Mouse (Mus musculus) forebrain, embryonic 13.5 days (tissue): ENCODE data around the gene Lpar3. TPM values are rescaled to one million over a fixed set of nuclear protein-coding genes. Genes with fewer than 3 reads are reported as not detected.
"Not testable (repeated sequence)": the region's sequence is repeated elsewhere in the genome, so short reads cannot be mapped to it uniquely, and the experiment has no call there.

Source experiments
- ATAC-seq: fragments of 200-750 bp; cut with Nextera tagmentation; 2 replicates; pipeline ENCODE4 v1.8.0; 2017
- H3K27ac ChIP-seq: fragments of 300-500 bp; sonication (generic); 2 replicates; pipeline ENCODE4 v1.5.1; 2015; ENCODE audit warnings: inconsistent platforms, mild to moderate bottlenecking, moderate library complexity
- H3K27me3 ChIP-seq: fragments of 300-500 bp; sonication (generic); 2 replicates; pipeline ENCODE4 v1.6.1; 2015; ENCODE audit warnings: mild to moderate bottlenecking, inconsistent platforms
- H3K36me3 ChIP-seq: fragments of 300-500 bp; sonication (generic); 2 replicates; pipeline ENCODE4 v1.6.1; 2015; ENCODE audit warnings: mild to moderate bottlenecking, inconsistent platforms; ENCODE audit not compliant: poor library complexity, severe bottlenecking
- H3K4me1 ChIP-seq: fragments of 300-500 bp; sonication (generic); 2 replicates; pipeline ENCODE4 v1.6.1; 2015; ENCODE audit warnings: inconsistent platforms
- H3K4me2 ChIP-seq: fragments of 300-500 bp; sonication (generic); 2 replicates; pipeline ENCODE4 v1.6.1; 2015; ENCODE audit warnings: inconsistent platforms, mild to moderate bottlenecking, moderate library complexity
- H3K4me3 ChIP-seq: fragments of 300-500 bp; sonication (generic); 2 replicates; pipeline ENCODE4 v1.5.1; 2015; ENCODE audit warnings: mild to moderate bottlenecking, inconsistent platforms
- H3K9ac ChIP-seq: fragments of 300-500 bp; sonication (generic); 2 replicates; pipeline ENCODE4 v1.6.1; 2015; ENCODE audit warnings: mild to moderate bottlenecking, inconsistent platforms
- H3K9me3 ChIP-seq: fragments of 300-500 bp; sonication (generic); replicated peaks from 2 replicates; pipeline ENCODE4 v1.6.1; 2016; ENCODE audit warnings: inconsistent platforms
- WGBS: fragments of 180-500 bp; shearing (Covaris S2); methylation state at CpG from one replicate; pipeline ENCODE4 v1.1.7; 2015; 5-methylcytosine and 5-hydroxymethylcytosine counted together
- polyA plus RNA-seq: library from polyadenylated mRNA; unstranded; fragments of >200 nt; fragmentation: Nextera tagmentation; extraction: Ambion mirVana; gene quantifications from 2 replicates; pipeline ENCODE4 v1.2.1, GENCODE M21; 2015

The Lpar3 gene
- polyA plus RNA-seq, 1 experiment from 2014 or later = 0.06 TPM

- no peaks in the 10 kb centered on the region for H3K36me3 ChIP-seq
- no peak overlapping the region for H3K4me3 ChIP-seq
- WGBS = 57% methylated on average over 6 of the region's 6 CpGs
- no peak overlapping the region for H3K27ac ChIP-seq
- H3K4me1 ChIP-seq = no peaks in the 10 kb centered on the region
- no peaks in the 10 kb centered on the region for H3K27me3 ChIP-seq
- no peak overlapping the region for H3K4me2 ChIP-seq
- no peaks in the 10 kb centered on the region for H3K9me3 ChIP-seq
- no peak overlapping the region for H3K9ac ChIP-seq
- ATAC-seq = no peak
These were observed 24.5 kb upstream of the Lpar3 start for GRCm38 (mm10) chr3:146196301-146196700.

GRCm38 (mm10) chr3:146196780-146197743 lies 23.7 kb upstream of the Lpar3 start:
- Histone ChIP-seq H3K9me3 (no peaks in the 10 kb centered on the region), H3K27ac (no peak overlapping the region), H3K4me2 (no peak overlapping the region), H3K27me3 (no peaks in the 10 kb centered on the region), H3K36me3 (no peaks in the 10 kb centered on the region), H3K4me3 (no peak overlapping the region), H3K4me1 (no peaks in the 10 kb centered on the region), H3K9ac (no peak overlapping the region)
- no peak for ATAC-seq
- 90% methylated on average over 17 of the region's 17 CpGs for WGBS

DNA sequence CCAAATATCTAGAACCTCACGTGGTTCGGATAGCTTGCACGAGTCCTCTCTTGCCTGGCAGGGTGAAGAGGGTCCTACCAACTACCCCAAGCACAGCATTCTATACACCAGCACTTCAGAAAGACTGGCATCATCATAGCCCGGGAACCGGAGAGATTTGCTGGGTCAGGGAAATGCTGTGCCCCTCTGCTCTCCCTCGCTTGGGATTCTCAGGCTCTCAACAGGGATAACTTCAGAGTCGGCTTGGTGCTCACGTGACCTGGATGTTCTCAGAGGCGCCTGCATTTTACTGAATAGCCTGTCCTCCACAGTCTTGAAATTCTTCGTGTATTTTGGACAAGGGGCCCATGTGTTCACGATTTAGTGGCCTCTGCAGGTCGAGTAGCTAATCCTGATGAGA lies 23.0 kb upstream of the Lpar3 start:
- 89% methylated on average over 12 of the region's 12 CpGs for WGBS
- H3K27me3 ChIP-seq = no peaks in the 10 kb centered on the region
- H3K36me3 ChIP-seq = no peaks in the 10 kb centered on the region
- no peak overlapping the region for H3K9ac ChIP-seq
- no peak overlapping the region for H3K27ac ChIP-seq
- H3K4me2 ChIP-seq = no peak overlapping the region
- H3K4me1 ChIP-seq = no peaks in the 10 kb centered on the region
- no peak for ATAC-seq
- H3K9me3 ChIP-seq = no peaks in the 10 kb centered on the region
- no peak overlapping the region for H3K4me3 ChIP-seq

- 87% methylated on average over 11 of the region's 11 CpGs for WGBS
- ATAC-seq = no peak
- H3K4me2 ChIP-seq = no peak overlapping the region
- H3K9me3 ChIP-seq = no peaks in the 10 kb centered on the region
- no peak overlapping the region for H3K4me3 ChIP-seq
- no peak overlapping the region for H3K27ac ChIP-seq
- H3K36me3 ChIP-seq = no peaks in the 10 kb centered on the region
- no peaks in the 10 kb centered on the region for H3K4me1 ChIP-seq
- no peak overlapping the region for H3K9ac ChIP-seq
- no peaks in the 10 kb centered on the region for H3K27me3 ChIP-seq
These were observed 21.8 kb upstream of the Lpar3 start for GRCm38 (mm10) chr3:146198803-146199481.

GRCm38 (mm10) chr3:146199486-146199885 lies 21.3 kb upstream of the Lpar3 start:
- H3K4me3 ChIP-seq = no peak overlapping the region
- no peak overlapping the region for H3K9ac ChIP-seq
- ATAC-seq = no peak
- H3K4me2 ChIP-seq = no peak overlapping the region
- H3K27ac ChIP-seq = no peak overlapping the region
- H3K36me3 ChIP-seq = no peaks in the 10 kb centered on the region
- H3K9me3 ChIP-seq = no peaks in the 10 kb centered on the region
- H3K27me3 ChIP-seq = no peaks in the 10 kb centered on the region
- H3K4me1 ChIP-seq = no peaks in the 10 kb centered on the region
- WGBS = 85% methylated on average over 3 of the region's 3 CpGs

- ATAC-seq = no peak
- H3K9me3 ChIP-seq = no peaks in the 10 kb centered on the region
- no peak overlapping the region for H3K27ac ChIP-seq
- H3K4me3 ChIP-seq = no peak overlapping the region
- no peak overlapping the region for H3K9ac ChIP-seq
- no peak overlapping the region for H3K4me2 ChIP-seq
- H3K36me3 ChIP-seq = no peaks in the 10 kb centered on the region
- 77% methylated on average over 2 of the region's 2 CpGs for WGBS
- no peaks in the 10 kb centered on the region for H3K27me3 ChIP-seq
- H3K4me1 ChIP-seq = no peaks in the 10 kb centered on the region
These were observed 16.4 kb upstream of the Lpar3 start for GRCm38 (mm10) chr3:146204375-146204774.

DNA sequence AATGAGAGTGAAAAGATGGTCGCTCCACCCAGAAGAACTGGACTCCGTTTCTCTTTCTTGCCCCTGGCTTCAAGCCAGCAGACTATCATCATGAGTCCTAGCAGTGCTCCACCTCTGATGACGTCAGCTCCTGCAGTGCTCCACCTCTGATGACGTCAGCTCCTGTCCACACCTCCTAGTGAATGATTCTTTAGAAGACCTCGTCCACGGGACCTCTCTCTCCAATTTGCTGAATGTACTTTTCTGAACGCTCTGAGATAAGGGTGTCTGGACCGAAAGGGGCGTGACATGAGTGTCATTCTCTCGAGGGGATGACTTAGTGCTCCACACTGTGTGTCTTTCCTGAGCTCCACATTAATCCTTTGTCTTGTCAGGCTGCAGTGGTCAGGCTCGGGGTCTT lies 15.5 kb upstream of the Lpar3 start:
- H3K27me3 ChIP-seq = no peaks in the 10 kb centered on the region
- 83% methylated on average over 11 of the region's 11 CpGs for WGBS
- no peaks in the 10 kb centered on the region for H3K4me1 ChIP-seq
- H3K4me3 ChIP-seq = no peak overlapping the region
- H3K36me3 ChIP-seq = no peaks in the 10 kb centered on the region
- H3K9me3 ChIP-seq = no peaks in the 10 kb centered on the region
- no peak overlapping the region for H3K27ac ChIP-seq
- no peak overlapping the region for H3K4me2 ChIP-seq
- no peak overlapping the region for H3K9ac ChIP-seq
- no peak for ATAC-seq

DNA sequence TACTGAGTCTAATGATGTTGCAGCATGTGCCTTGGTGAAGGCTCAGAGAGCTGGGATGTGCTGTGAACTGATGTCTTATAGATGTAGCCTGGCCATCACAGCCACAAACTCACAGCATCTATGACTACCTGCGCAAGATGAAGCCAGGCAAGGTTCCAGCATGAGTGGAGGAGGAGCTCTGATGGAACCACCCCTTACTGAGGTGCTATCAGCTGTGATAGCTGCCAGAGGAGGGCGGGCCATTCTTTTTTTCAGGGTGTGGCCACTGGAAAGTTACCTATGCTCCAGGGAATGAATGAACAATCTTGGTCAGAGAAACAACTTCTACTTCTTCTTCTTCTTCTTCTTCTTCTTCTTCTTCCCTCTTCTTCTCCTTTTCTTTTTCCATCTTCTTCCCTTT lies 14.1 kb upstream of the Lpar3 start:
- Histone ChIP-seq H3K27ac (no peak overlapping the region), H3K4me1 (no peaks in the 10 kb centered on the region), H3K36me3 (no peaks in the 10 kb centered on the region), H3K9ac (no peak overlapping the region), H3K9me3 (no peaks in the 10 kb centered on the region), H3K27me3 (no peaks in the 10 kb centered on the region), H3K4me3 (no peak overlapping the region), H3K4me2 (no peak overlapping the region)
- WGBS = 67% methylated on average over 2 of the region's 2 CpGs
- no peak for ATAC-seq

DNA sequence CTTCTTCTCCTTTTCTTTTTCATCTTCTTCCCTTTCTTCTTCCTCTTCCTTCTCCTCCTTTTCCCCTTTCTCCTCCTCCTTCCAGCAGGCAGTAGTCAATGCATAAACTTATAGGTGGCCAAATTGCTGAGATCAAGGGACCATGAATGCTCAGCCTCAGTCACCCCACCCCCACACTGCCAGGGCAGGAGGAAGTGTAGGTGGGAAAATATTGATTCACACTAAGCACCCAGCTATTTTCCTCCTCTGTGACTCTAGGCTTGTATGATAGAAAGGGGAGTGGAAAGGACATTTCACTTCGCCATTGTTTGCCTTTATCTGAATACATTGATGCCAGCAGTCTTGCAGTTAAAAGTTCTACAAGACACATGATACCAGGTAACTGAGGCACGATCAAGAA lies 13.3 kb upstream of the Lpar3 start:
- H3K9ac ChIP-seq = no peak overlapping the region
- H3K4me2 ChIP-seq = no peak overlapping the region
- H3K4me3 ChIP-seq = no peak overlapping the region
- H3K27me3 ChIP-seq = no peaks in the 10 kb centered on the region
- no peaks in the 10 kb centered on the region for H3K9me3 ChIP-seq
- H3K4me1 ChIP-seq = no peaks in the 10 kb centered on the region
- ATAC-seq = no peak
- H3K27ac ChIP-seq = no peak overlapping the region
- H3K36me3 ChIP-seq = no peaks in the 10 kb centered on the region
- WGBS = 87% methylated on average over 2 of the region's 2 CpGs

DNA sequence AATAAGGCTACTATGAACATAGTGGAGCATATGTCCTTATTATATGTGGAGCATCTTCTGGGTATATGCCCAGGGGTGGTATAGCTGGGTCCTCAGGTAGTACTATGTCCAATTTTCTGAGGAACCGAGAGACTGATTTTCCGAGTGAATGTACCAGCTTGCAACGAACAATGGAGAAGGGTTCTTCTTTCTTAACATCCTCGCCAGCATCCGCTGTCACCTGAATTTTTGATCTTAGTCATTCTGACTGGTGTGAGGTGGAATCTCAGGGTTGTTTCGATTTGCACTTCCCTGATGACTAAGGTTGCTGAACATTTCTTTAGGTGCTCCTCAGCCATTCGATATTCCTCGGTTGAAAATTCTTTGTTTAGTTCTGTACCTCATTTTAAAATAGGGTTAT lies 11.0 kb upstream of the Lpar3 start:
- H3K27me3 ChIP-seq, H3K27ac ChIP-seq, H3K9me3 ChIP-seq, H3K4me3 ChIP-seq, ATAC-seq, H3K36me3 ChIP-seq, H3K4me2 ChIP-seq, H3K9ac ChIP-seq, H3K4me1 ChIP-seq: not testable (repeated sequence)
- WGBS = 94% methylated on average over 8 of the region's 8 CpGs

DNA sequence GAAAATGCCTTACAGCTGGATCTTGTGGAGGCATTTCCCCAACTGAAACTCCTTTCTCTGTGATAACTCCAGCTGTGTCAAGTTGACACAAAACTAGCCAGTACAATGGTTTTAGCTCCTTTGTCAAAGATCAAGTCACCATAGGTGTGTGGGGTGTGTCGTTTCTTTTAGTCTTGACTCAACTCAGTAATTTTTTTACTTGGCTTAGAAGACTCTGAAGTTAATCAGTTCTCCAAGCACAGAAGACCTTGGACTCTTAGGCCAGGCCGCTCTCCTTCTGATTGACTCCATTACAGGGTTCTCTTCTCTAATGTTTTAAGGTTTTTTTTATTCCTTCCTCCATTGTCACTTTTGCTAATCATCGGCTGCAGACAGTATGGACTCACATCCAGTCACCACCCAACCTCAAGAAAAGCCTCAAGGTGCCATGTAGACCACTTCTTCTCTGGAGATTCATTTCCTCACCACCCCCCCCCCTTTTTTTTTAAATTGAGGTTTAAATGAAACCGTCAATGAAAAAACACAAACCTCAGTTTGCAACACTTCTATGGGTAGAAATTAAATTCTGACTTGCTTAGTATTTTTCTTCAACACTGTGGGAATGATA lies 9.5 kb upstream of the Lpar3 start:
- H3K4me2 ChIP-seq = no peak overlapping the region
- H3K9me3 ChIP-seq = no peaks in the 10 kb centered on the region
- no peak overlapping the region for H3K9ac ChIP-seq
- ATAC-seq = no peak
- no peak overlapping the region for H3K27ac ChIP-seq
- H3K36me3 ChIP-seq = no peaks in the 10 kb centered on the region
- WGBS = 92% methylated on average over 4 of the region's 4 CpGs
- no peak overlapping the region for H3K4me3 ChIP-seq
- H3K4me1 ChIP-seq = no peaks in the 10 kb centered on the region
- no peaks in the 10 kb centered on the region for H3K27me3 ChIP-seq

DNA sequence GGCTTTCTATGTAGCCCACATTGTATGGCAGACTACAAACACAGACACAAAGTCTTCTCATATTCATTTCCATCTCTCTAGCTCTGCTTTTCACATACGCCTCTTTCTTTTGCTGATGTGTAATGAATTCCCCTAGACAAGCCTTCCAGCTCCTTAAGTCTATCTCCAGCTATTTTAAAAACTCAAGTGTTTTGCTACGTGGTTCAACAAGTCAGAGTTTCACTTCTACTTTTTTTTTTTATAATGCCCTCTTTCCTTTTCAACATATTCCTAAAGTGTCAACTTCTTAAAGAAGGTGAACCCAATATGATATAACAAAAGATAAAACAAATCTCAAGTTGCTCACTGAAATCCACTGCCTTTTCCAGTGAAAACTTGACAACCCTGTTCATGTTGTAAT lies 8.8 kb upstream of the Lpar3 start:
- Histone ChIP-seq H3K4me3 (no peak overlapping the region), H3K27ac (no peak overlapping the region), H3K9me3 (no peaks in the 10 kb centered on the region), H3K27me3 (no peaks in the 10 kb centered on the region), H3K36me3 (no peaks in the 10 kb centered on the region), H3K4me2 (no peak overlapping the region), H3K4me1 (no peaks in the 10 kb centered on the region), H3K9ac (no peak overlapping the region)
- 88% methylated on average over 2 of the region's 2 CpGs for WGBS
- ATAC-seq = no peak
